Mouse (Mus musculus) spleen, postnatal 14 days (tissue): ENCODE results near the gene Tenm4.

Experiments
- DNase-seq, 2 experiments: peaks; one replicate each; pipeline ENCODE4 v3.0.0; 2021 to 2022; ENCODE audit warnings: low spot score in 2 of 2

The Tenm4 gene

DNA sequence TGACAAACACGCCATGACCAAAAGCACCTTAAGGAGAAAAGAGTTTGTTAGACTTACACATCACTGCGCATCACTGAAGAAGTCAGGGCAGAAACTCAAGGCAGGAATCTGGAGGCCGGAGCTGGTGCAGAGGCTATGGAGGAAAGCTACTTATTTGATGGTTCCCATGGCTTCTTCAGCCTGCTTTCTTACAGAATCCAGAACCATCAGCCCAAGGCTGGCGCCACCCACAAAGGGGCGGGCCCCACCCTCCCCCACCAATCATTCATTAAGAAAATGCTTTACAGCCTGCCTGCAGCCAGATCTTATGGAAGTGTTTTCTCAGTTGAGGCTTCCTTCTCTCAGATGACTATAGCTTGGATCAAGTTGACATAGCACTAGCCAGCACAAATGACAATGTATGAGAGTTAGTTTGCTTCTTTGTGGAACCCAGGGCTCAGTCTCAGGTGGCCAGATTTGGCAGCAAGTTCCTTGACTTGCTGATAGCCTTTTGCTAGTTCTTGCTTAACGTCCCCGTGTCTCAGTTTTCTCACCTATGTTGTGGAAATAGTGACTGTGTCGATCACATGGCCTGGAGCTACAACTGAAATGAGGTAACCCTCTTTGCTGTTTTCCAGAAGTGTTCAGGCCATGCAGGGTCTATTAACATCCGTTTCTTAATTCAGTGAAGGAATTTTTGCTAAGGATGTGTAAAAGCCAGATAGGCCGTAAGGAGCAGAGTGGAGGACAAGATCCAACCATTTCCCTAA is 32.9 kb downstream of the Tenm4 start:
- DNase-seq, result no peak

DNA sequence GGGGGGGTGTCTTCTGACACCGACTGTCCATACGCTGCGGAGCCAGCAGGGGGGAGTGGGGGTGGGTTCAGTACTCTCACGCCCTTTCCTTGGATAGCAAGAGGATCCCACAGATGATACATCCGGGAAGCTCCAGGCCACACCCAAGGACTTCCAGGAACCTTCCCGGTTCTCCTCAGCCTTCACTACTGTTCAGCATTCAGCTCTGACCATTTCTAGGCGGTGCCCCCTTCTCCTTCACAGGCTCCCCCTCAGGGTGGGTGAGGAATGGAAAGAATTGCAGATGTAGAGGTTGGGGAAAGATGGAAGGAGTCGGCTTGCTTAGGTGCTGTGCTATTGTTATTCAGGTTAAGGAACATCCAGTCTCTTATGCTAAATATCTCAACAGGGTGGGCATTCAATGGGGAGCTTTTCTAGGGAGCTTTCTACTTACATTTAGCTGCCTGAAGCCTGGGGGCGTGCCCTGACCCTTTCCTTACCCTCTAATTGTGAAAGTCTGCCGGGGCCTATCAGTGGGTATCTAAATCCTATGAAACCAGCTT is 33.8 kb downstream of the Tenm4 start:
- no peak for DNase-seq

DNA sequence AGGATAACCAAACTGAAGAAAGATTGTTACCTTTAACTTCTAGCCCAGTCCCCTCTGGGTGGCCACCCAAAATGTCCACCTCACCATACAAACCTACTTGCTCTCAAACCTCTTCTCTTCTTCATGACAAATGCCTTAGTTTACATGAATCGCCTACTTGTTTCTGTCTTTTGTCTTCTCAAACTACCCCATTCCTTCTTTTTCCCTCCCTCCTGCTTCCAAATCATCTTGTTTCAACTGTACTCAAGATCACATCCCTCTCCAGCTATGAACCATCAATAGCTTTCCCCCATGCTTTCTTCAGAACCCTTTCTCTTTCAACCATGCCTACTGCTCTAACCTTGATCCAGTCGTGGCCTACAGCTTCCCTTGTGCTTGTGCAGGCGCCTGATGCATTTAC is 36.0 kb downstream of the Tenm4 start:
- DNase-seq, result no peak

DNA sequence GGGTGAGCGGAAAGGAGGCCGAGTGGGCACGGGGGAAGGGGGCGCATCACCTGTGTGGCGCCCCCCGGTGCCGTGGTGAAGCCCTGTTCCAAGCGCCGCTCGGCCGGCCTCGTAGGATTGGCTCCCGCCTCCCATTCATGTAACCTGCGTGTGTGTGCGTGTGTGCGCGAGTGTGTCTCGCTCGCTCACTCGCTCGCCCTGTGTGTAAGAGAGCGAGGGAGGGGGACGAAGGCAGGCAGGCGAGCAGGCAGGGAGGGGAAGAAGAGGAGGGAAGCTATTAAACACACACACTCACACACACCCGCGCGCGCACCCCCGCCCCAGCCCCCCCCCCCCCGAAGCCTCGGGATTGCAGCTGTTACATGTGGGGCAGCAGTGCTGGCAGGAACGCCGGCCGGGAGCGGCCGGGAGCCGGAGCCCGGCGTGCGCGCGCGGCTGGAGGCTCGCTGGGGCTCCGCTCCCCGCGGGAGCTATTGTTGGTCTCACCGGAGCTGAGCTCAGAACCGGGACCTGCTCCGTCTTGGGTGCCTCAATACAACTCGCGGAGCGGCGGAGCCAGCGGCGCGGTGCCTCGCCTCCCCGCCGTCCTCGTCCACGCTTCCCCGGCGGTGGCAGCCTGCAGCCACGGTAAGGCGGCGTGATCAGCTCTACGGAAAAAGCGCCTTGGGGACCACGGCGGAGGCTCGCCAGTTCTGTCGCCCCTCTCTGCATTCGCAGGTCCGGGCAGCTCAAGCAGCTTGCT is 38.9 kb downstream of the Tenm4 start:
- DNase-seq, result no peak

DNA sequence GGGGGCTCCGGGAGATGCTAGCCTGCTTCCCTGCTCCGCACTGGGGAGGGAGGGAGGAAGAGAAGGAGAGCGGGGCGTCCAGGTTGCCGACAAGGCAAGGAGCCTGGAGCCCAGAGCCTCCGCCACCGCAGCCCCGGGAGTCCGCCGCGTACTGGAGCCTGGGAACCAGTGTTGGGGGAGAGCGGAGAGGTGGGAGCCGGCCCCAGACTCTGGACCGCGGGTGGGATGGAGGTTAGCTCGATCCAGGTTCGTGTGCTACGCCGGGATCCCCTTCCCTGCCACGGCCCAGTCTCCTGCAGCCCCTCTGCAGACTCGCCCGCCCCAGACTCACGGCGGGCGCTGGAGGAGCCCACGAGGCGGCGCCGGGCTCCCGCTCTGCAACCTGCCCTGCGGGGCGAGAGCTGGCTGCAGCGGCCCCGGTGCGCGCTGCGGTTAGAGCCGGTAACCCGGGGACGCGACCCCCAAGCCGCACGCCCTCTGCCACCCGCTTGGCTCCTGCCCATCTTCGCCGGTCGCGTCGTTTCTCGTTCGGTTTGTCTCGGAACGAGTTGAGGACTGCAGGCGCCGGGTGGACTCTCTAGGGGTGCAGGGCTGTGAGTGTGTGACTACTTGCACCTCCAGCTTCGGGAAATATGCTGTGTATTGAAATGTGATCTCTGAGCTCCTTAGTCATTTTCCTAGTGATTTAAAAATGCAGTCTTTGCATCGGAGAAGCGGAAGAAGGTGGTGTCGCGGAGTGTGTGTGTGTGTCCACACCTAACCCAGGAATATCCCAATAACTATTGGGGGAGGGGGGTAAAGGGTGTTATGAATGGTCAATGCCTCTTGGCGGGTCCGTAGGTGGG is 39.7 kb downstream of the Tenm4 start:
- no peak for DNase-seq

DNA sequence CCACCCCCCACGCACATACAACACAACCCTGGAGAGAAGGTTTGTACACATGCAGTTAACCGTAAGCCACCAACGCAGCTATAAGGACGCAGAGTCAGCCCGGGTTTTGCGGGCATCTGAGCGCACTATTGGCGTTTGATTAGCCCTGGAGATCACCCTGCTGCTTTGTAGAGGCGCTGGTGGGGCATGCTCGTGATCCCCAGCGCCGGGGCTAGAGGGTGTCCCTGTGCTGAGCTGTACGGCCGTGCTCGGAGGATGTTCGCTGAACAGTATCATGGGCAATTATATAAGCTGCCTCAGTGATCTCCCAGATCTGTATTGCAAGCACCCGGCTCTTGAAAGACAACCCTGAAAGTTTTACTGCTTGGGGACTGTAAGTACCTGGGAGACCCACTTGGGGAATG is 40.6 kb downstream of the Tenm4 start:
- DNase-seq, result no peak

DNA sequence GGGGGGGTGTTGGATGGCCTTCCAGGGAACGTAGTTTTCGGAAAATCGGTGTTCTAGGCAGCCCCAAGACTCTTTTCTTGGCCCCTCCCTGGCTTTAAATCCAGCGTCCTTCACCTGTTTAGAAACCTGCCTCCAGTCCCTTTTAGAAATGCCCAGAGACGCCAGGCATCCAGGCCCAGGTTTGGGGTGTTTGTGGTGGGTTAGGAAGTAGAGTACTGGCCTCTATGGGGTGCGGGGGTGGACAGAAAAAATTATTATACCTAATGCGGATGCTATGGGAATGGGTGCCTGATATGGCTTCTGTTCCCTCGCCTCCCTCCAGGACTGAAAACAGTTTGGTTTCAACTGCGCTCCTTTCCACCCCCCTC is 41.2 kb downstream of the Tenm4 start:
- DNase-seq, result no peak

DNA sequence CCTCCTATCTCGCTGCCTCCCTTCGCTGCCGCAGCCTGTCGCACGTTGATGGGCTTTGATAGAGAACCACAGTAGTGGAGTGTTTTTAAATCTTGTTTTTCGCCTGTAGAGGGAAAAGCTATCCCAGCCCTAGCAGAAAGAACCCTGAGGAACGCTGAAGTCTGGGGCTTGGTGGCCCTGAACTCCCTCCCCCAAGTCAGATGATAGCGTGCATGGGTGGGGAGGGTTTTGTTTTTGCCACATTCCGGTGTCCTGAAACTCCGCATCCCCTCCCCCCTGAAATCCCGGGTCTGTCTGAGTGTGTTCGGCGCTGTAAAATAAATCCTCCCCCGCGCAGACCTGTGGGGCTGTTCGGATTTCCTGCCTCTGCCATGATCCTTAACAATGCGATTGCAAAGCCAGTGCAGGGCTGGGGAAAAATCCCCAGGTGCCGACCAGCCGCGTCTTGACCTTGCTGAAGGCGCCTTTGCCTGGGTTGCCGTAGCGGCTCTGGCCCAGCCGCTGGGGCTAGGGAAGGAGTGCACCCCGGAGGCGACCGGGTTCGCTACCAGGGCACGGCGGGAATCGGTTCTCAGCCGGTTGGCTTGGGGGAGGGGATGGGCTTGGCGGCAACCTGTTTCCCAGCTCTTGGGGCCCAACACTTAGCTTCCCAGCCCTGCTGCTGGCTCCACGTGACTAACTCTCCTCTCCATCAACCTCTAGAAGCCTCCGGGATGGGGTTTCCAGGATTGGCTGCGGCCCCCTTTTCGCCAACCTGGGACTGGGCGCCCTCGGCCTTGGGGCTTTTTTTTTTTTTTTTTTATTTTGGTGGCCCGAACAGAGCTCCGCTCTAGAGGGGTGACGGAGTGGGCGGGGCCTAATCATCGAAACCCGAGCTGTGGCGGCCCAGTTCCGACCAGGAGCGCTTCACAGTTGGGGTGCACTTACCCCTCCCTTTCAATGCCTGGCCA is 41.8 kb downstream of the Tenm4 start:
- DNase-seq, result no peak

DNA sequence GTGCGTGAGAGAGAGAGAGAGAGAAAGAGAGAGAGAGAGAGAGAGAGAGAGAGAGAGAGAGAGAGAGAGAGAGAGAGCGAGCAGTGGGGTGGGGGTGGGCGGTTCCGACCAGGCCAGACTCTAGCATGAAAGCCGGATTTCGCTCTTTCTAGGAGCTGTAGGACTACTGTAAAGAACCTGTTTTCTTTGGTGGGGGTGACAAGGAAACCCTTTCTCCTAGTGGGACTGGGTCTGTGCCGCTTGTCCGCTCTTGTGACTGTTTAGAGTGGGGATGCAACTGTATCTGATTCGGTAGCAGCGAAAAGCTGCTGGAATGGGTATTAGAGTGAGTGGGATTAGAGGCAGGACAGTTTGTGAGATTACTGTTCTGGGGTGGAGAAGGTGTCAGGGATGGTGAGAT is 42.7 kb downstream of the Tenm4 start:
- DNase-seq, result no peak

DNA sequence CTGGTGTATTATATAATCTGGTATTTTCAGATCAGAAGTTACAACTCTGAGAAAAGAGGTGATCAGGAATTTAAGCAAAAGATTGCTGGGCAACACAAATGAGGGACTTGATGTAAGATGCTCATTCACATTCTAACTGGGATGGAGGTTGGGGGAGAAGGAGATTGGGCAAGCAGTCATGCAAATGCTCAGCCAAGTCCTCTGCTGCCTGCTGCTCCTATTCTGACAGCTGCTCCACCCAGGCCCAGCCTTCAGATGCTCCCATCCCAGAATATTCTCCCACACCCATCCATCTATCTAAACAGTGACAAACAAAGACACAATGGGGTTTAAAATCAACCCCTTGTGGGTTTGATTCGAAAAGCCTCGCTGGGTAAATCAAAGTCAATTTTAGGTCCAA is 43.8 kb downstream of the Tenm4 start:
- DNase-seq, result no peak

DNA sequence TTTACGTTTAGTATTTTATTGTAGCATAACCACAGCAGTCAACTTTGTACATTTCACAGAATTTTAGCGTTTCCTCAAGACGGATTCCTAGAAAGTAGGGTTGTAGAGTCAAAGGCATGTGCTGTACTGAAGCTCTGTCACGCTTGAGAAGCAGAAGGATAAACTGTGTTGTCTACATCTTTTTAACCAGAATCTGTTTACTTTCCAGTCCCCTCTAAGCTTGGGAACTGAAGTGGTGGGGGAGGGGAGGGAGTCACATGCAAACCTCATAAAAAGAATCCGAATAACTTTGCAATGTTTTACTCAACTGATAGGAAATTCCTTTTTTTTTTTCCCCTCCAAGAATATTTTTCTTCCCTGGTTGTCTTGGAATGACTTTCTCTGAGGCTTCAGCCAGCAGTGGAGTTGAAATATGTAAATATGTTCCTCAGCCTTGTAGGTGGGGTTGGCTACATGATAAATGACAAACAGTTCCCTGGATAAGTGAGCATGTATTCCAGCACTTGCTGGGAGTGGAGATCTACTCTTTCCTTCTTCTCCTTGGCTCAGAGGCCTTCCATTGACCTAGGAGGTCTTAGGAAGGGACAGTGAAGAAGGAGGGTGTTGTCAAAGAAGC is 45.0 kb downstream of the Tenm4 start:
- DNase-seq, result no peak

DNA sequence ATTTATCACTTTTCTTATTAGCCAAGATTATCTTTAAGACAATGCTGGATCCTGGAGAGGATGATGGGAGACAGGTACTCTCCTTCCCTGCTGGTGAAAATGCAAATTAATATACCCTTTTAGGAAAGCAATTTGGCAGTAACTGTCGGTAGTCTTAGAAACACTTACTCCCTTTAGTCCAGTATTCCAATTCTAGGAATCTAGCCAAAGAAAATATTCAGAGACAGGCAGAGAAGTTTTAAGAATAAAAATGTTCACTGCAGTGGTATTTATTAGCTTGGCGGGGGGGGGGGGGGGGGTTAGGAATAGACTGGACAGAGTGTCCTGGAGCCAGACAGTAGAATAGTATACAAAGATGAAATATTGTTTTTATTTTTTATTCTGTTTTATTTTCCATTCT is 48.3 kb downstream of the Tenm4 start:
- DNase-seq, result no peak

DNA sequence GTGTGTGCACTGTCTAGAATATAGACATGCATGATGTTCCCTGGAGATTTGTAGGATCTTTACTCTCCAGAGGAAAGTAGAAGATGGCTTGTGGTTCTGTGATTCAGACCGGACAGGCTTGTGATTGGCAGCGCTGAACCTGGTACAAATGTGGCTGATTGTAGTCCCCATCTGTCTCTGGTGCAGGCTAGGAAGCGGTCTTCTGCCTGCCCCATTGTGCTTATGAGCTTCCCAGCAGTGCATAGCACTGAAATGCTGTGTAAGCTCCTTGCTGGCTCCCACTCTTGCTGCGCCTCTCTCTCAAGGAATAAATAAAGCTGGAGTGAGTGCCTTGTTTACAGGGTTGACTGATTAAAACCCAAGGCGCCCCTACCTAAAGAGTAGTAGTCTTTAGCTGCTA is 49.6 kb downstream of the Tenm4 start:
- DNase-seq, result no peak

DNA sequence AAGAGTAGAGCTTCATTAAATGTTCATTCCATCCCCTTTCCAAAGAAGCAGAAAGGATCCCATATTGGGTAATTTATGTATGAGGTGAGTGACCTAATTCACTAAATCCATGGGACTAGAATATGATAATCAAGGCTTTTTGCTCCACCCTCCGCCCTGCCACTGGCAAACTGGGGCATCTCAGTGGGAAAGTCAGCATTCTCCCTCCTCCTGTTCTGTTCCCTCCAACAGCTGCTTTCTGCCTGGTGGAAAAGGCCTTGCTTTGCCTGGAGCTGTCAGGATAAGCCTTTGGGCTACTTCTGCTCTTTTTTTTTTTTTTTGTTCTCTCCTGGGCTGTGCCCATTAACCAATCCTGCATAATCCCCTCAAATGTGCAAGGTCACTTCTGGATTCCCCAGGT is 51.5 kb downstream of the Tenm4 start:
- DNase-seq, result no peak

DNA sequence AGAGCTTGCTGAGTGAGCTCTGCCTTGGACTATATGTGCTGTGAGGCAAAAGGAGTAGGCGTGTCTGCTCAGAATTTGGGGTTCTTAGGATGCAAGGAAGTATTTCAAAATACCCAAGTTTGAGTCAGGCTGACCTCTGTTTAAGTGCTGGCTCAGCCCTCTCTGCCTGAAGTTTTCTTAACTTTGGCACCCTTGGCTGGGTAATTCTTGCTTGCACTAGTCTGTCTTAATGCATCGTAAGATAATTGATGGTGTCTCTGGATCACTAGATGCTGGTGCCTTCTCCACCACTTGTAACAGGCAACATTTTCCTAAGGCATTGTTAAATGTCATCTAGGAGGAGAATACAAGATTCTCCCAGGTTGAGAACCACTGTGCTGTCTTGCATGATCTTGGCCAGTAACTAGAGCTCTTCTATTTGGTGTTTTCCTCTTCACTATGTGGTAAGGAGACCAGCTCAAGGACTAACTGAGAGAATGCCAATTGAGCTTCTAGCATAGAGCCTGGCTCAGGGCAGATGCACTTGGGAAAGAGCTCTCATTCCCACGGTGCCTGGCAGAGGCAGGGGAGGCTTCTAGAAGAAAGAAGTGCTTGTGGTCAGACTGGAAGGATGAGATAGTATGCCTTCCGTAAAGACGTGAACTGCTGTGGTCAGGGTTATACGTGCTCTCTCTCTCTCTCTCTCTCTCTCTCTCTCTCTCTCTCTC is 57.7 kb downstream of the Tenm4 start:
- DNase-seq, result no peak

DNA sequence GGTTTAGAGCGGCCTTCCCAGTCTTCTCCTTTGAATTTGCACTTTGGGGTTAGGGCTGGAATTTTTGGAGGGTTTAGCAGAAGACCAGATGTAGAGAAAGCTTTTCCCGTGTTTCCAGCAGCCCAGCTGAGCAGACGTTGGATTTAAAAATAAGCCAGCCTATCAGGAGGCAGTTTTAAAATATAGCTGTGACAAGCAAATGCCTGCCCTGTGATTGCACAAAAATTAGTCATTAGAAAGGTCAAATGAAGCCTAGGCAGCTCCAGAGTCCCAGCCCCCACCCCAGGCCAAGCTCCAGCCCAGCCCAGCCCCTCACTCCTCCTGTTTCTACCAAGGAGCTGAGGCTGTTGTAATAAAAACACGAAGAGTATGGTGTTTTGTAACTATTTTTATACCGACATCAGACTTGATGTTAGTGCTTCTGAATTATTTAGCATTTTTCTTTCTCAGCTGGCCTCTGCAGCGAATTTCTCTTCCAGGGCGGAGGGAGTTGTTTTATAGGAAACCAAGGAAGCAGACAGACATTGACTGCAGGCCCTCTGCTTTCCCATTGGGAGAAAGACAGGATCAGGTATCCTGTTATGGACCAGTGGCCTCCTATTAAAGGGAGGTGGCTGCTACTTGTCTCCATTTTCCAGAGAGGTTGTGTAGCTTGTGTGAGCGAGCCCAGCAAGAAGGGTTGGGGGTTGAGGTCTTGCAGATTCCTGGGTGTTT is 59.1 kb downstream of the Tenm4 start:
- no peak for DNase-seq

DNA sequence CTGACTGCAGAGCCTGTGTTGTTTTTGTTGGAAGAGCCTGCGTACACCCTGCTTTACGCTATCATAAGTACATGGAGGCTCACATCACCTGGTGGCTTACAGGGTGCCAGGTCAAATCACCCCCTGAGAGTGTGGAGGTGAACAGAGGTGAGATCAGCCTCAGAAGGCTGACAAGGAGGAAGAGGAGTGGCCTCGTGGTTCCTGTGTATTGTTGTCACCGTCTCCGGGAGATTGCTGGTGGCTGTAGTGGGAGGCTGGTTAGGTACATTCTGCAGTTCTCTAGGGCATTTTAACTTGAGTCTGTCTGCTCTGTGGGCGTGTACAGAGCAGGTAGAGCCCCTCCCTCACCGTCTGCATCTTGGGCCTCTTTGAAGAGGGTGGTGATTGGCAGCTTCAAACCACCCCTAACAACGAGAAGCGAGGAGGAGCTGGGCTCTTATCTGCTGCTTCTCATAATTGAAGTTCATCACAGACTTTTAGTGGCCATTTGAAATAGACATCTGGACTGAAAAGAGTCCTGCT is 59.7 kb downstream of the Tenm4 start:
- DNase-seq, result no peak

DNA sequence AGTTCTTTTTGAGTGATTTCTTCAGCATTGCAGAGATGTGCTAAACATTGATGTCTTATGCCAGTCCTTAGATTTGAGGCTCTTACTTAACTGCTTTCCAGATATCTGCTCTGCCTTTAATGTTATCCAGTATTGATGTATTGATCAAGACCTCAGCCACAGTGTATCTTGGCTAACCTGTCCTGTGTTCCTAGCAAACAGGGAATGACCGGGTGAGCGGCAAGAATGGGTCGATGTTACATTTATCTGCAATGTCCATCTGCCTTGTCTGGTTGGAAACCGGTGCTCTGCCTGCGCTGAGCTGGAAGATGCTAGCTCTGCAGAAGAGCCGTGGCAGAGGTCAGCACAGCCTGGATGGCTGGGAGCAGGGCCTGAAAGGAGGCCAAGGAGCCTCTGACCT is 64.8 kb downstream of the Tenm4 start:
- no peak for DNase-seq

DNA sequence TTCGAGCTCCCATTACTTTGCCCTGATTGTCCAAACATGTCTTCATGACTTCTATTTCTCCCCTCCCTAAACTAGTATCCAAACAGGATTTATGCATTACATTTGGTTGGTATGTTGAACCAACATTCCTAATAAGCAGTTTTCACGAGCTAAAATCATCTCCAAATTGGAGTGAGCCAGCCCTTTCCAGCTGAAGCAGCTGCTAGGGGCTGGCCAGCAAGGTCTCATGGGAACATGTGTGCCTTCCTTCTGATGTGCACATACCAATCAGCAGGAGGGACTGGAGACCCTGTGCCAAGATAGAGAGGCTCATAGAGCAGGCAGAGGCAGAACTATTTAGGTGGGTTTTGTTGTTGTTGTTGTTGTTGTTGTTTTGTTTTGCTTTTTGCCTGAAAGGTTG is 69.6 kb downstream of the Tenm4 start:
- DNase-seq, result no peak
